In genomic region chr6:148724453-148724852, GRCm38 (mm10) we compare ENCODE assay signal across 16 mouse cellular contexts.
"Had no signal": no experiment of that assay in that cellular context is flagged by ENCODE, and none has a peak within 500 bp of the region (broad histone marks: within the 10 kb centered on the region; RNA-seq: fewer than 3 reads in every experiment).

No protein-coding gene starts in this region.

- H3K27me3 ChIP-seq: midbrain, embryonic 13.5 days; midbrain, embryonic 15.5 days had no signal

- H3K36me3 ChIP-seq: liver, embryonic 12.5 days; midbrain, embryonic 13.5 days; midbrain, embryonic 15.5 days had no signal

- H3K27ac ChIP-seq: liver, embryonic 12.5 days; liver, embryonic 14.5 days; midbrain, embryonic 13.5 days; midbrain, embryonic 15.5 days had no signal

- H3K4me2 ChIP-seq: liver, embryonic 12.5 days; lung, embryonic 14.5 days; midbrain, embryonic 11.5 days; midbrain, embryonic 13.5 days; midbrain, embryonic 15.5 days had no signal

- H3K9me3 ChIP-seq: liver, embryonic 12.5 days; midbrain, embryonic 13.5 days; midbrain, embryonic 15.5 days had no signal

- H3K9ac ChIP-seq: liver, embryonic 12.5 days; liver, embryonic 14.5 days; lung, embryonic 14.5 days; midbrain, embryonic 13.5 days; midbrain, embryonic 15.5 days had no signal

- H3K4me3 ChIP-seq: liver, embryonic 12.5 days; midbrain, embryonic 13.5 days; midbrain, embryonic 15.5 days had no signal

- DNase-seq: lung, adult 18-20 months; lung, embryonic 14.5 days; lung, postnatal 10 days; lung, postnatal 4 days; retina, postnatal 1 day; right cerebral cortex, adult 18-20 months; right cerebral cortex, postnatal 25 days; right cerebral cortex, postnatal 4 days; spleen, adult 18-20 months; thymus, adult 18-20 months; thymus, postnatal 14 days had no signal

- H3K4me1 ChIP-seq: liver, embryonic 12.5 days; midbrain, embryonic 13.5 days; midbrain, embryonic 15.5 days had no signal

- ATAC-seq: liver, embryonic 12.5 days; midbrain, embryonic 13.5 days; midbrain, embryonic 15.5 days had no signal
